Mouse (Mus musculus) lung, postnatal 4 days (tissue): ENCODE measurements around the gene Kcnk6.
"Not testable (repeated sequence)": the region's sequence is repeated elsewhere in the genome, so short reads cannot be mapped to it uniquely, and the experiment has no call there.

Experiments used
- DNase-seq, 2 experiments: peaks; one replicate each; pipeline ENCODE4 v3.0.0; 2021

Gene Kcnk6

DNA sequence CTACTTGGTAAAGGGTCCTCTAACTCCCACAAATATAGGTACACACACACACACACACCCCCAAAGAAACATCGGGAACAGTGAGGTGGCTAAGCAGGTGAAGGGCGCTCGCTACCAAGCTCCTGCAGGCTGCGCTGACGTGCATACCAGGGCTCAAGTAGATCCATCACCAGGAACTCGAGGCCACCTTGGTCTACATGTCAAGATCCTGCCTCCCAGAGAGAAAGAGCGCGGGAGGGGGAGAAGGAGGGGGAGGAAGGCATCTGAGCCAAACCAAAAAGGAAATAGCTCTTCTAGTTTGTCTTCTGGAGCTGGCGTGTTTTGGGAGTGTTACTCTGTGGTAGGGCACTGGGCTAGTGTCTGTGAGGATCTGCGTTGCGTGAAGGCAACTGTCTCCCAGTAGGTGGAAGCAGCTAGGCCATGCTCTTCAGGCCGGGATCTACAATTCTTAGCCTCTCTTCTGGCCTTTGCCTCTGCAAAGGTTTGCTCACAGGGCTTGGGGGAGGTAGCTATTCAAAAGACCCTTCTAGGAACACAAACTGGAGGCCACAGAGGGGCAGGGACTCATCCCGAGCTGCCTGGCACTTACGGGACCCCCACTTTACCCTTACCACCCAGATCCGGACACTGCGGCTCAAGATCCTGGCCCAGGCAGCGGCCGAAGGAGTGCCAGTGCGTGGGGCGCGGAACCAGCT is 14.5 kb upstream of the Kcnk6 start:
- DNase-seq = no peak

DNA sequence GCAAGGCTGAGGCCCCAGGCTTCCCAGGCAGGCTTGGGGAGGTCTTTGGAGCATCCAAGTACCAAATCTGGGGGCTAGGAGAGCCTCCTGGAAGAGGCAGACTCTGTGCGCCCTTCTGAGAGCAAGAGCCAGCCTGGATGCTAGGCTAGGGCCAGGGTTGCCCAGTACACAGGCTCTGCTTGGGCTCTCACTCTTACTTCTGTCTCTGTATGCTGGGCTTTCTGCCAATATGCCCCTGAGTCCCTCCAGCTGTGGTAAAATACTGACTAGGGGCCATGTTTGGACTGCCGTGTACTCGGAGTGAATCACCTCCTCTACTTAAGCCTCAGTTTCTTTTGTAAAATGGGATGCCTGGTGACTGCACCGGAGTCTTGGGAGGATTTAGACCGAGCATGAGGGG is 13.7 kb upstream of the Kcnk6 start:
- no peak for DNase-seq

GRCm38 (mm10) chr7:29244732-29245416 is 12.6 kb upstream of the Kcnk6 start:
- peak in 1 of 2 experiments; percentile 60 for DNase-seq

DNA sequence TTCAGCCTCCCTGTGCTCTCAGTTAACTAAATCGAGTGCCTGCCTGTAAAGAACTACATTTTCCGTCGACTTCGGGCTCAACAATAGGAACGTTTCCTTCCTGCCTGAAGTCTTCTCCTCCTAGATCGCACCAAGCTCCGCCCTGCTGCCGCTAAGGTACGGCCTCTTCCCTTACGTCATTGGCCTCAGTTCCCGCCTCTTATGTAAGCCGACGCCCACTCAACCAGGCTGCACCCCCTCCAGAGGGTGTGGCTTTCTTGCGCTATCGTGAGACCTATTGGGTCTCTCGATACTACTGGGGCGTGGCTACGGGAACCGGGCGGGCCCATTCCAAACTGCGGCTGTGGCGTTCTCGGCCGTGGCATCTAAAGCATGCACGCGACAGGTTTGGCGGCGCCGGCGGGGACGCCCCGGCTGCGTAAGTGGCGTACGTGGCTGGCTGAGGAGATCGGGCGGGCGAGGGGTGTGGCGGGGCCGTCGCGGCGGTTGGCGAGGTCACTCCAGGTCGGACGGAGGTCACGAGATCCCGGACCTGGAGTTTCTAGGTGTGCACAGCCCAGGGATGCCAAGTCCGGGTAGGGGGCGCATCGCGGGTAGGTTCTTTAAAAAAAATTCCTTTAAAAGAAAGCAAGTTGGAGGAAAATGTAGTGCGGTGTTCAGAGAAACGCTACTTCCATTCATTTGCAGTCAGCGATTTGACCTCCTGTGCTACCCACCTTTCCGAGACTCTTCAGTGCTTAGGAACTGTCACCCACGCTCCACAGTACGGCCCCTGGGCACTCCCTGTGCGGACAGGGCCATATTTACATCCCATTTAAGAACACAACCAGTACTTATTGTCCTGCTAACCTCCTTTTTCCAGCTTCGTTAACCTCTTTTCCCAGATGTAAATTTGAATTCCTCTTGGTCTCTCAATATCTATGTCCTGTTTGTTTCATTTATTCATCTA is 6.0 kb upstream of the Kcnk6 start, which contains the start of gene Yif1b:
Gene Yif1b (plus strand): TSS at position 311 of the 949 bp plus-strand sequence.
- DNase-seq = peak; percentile 98 to 99

GRCm38 (mm10) chr7:29237596-29237995 is 5.3 kb upstream of the Kcnk6 start:
- DNase-seq = not testable (repeated sequence)

- DNase-seq = no peak
These were observed 4.3 kb upstream of the Kcnk6 start for GRCm38 (mm10) chr7:29236593-29236992.

DNA sequence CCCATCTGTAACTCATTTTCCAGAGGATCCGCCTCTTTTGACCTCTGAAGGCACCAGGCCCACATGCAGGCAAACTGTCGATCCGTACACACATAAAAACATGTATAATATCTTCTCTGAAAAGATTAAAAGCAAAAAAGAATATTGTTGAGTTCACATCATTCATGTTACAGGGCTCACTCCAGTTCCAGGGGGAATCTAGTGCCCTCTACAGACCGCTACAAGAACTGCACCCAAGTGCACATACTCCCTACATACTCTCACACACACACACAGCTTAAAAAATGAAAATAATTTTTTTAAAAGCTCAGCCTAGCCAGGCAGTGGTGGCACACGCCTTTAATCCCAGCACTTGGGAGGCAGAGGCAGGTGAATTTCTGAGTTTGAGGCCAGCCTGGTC is 2.3 kb upstream of the Kcnk6 start:
- DNase-seq = no peak

- peak; percentile 39 to 43 for DNase-seq
These were observed 1.4 kb upstream of the Kcnk6 start for GRCm38 (mm10) chr7:29233745-29234144.

DNA sequence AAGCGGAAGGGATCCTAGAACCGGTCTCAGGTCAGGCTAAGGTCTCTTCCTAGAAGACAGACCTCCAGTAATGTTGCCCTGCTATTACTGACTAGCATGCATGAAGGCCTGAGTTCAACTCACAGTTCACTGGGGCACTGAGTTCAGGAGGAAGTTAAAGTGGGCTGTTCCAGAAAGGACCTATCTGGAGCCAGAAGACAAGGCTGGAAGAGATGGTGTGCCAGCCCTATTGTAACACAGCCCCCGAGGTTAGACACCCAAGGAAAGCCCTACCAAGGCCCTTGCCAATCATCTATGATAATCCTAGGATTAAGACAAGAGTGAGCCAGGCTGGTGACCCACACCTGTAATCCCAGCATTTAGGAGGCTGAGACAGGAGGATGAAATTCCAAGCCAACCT is 798 bp downstream of the Kcnk6 start:
- no peak for DNase-seq

DNA sequence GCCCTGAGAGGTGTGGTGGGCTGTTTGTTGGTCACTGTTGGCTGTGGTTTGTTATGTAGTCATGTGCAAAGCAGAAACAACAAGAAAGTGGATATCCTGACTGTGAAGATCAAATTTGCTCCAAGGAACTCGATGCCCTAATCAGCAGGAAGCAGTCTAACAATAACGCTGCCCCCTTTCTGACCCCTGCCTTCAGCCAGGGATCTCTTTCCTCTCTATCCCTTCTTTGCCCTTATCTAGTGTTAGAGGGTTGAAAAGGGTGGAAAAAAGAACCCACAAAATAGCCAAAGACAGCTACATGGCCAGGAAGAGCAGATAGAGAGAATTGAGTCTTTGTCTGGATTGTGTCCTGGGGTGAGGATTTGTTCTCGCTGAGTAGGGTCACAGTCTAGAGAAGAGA is 1.8 kb downstream of the Kcnk6 start:
- no peak for DNase-seq

DNA sequence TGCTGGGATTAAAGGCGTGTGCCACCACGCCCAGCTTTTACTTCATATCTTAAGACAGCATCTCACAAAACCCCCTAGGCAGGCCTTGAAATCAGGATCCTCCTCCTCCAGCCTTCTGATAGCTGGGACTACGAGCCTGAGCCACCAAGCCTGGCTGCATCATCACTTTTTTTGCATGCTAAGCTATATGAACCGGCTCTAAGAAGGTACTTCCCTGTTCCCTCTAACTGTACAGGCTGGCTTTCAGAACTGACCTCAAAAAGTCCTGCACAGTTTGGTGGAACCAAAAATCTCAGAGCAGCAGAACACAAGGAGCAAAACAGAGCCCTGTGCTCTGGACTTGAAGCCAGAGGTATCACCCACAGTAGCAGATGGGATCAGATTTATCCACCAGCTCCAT is 4.1 kb downstream of the Kcnk6 start:
- no peak for DNase-seq

- DNase-seq = no peak
These were observed 6.8 kb downstream of the Kcnk6 start for GRCm38 (mm10) chr7:29225520-29225919.

GRCm38 (mm10) chr7:29224756-29225394 is 7.4 kb downstream of the Kcnk6 start:
- DNase-seq = no peak

GRCm38 (mm10) chr7:29214846-29215245 is 17.5 kb downstream of the Kcnk6 start:
- no peak for DNase-seq

DNA sequence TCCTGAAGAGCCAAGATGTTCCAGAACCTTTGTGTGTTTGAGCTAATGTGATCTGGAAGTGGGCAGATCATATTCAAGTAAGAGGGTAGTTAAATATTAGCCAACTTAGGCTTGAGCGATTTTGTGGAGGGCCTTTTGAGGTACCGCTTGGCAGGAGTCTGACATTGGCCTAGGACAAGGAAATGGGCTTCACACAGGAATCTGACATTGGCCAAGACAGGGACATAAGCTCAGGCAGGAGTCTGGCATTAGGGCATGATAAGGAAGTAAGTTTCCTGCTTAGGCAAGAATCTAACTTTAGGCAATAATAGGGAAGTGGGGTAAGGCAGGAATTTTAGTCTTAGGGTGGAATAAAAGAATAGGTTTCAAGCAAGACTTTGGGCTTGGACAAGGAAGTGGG is 18.1 kb downstream of the Kcnk6 start:
- DNase-seq = no peak

- peak; percentile 25 to 52 for DNase-seq
These were observed 18.6 kb downstream of the Kcnk6 start, which contains the start of gene Catsperg1 for GRCm38 (mm10) chr7:29213675-29214082. Gene Catsperg1, minus strand, starts transcription at chr7:29214035.

GRCm38 (mm10) chr7:29212775-29213560 is 19.3 kb downstream of the Kcnk6 start:
- not testable (repeated sequence) for DNase-seq

- DNase-seq = peak; percentile 36 to 46
These were observed 20.0 kb downstream of the Kcnk6 start for GRCm38 (mm10) chr7:29212199-29212765.

DNA sequence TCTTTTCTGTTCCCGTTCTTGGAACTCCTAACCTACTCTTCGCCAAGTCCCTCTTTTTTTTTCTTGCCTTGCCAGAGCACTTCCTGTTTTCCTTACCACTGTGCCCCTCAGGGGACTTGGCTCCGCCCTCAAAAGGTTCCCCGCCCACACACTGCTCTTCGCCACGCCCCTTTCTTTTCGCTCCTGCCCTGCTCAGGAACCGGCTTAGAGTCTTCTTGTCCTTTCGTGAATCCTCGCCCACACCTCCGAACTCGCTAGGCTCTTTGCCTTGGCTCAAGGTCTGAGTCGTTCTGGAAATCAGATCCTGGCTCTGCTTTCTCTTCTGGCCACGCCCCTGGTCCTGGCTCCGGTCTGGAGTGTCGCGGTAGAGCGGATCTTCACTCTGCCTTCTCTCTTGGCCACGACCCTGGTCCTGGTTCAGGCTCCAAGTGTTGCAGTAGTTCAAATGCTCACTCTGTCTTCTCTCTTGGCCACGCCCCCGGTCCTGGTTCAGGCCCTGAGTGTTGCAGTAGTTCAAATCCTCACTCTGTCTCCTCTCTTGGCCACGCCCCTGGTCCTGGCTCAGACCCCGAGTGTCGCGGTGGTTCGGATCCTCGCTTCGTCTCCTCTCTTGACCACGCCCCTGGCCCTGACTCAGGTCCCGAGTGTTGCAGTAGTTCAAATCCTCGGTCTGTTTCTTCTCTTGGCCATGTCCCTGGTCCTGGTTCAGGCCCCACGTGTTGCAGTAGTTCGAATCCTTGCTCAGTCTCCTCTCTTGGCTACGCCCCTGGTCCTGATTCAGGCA is 20.7 kb downstream of the Kcnk6 start:
- peak; percentile 95 to 96 for DNase-seq

- peak in 1 of 2 experiments; percentile 70 for DNase-seq
These were observed 21.3 kb downstream of the Kcnk6 start for GRCm38 (mm10) chr7:29211013-29211412.

- DNase-seq = no peak
These were observed 29.7 kb downstream of the Kcnk6 start for GRCm38 (mm10) chr7:29202577-29202976.
